Mouse (Mus musculus) embryonic facial prominence, embryonic 13.5 days (tissue): Measurements from ENCODE around the gene Kctd5. TPM values are rescaled to one million over a fixed set of nuclear protein-coding genes. Genes with fewer than 3 reads are reported as not detected.
"Not testable (repeated sequence)": the region's sequence is repeated elsewhere in the genome, so short reads cannot be mapped to it uniquely, and the experiment has no call there.

Experiments
- ATAC-seq: fragments of 200-750 bp; cut with Nextera tagmentation; 2 replicates; pipeline ENCODE4 v1.8.0; 2017; ENCODE audit warnings: low read depth; ENCODE audit not compliant: insufficient number of reproducible peaks, insufficient read depth, low FRiP score, low TSS enrichment
- H3K27ac ChIP-seq: fragments of 300-500 bp; sonication (generic); 2 replicates; pipeline ENCODE4 v1.5.1; 2015; ENCODE audit warnings: moderate library complexity, mild to moderate bottlenecking, inconsistent platforms
- H3K27me3 ChIP-seq: fragments of 300-500 bp; sonication (generic); 2 replicates; pipeline ENCODE4 v1.6.1; 2015; ENCODE audit warnings: mild to moderate bottlenecking, inconsistent platforms
- H3K36me3 ChIP-seq: fragments of 300-500 bp; sonication (generic); 2 replicates; pipeline ENCODE4 v1.6.1; 2015; ENCODE audit warnings: mild to moderate bottlenecking, inconsistent platforms
- H3K4me1 ChIP-seq: fragments of 300-500 bp; sonication (generic); 2 replicates; pipeline ENCODE4 v1.6.1; 2015; ENCODE audit warnings: inconsistent platforms
- H3K4me2 ChIP-seq: fragments of 300-500 bp; sonication (generic); 2 replicates; pipeline ENCODE4 v1.6.1; 2015; ENCODE audit warnings: moderate library complexity, mild to moderate bottlenecking, inconsistent platforms
- H3K4me3 ChIP-seq: fragments of 300-500 bp; sonication (generic); 2 replicates; pipeline ENCODE4 v1.5.1; 2015; ENCODE audit warnings: mild to moderate bottlenecking, inconsistent platforms
- H3K9ac ChIP-seq: fragments of 300-500 bp; sonication (generic); 2 replicates; pipeline ENCODE4 v1.6.1; 2015; ENCODE audit warnings: mild to moderate bottlenecking, inconsistent platforms
- H3K9me3 ChIP-seq: fragments of 300-500 bp; sonication (generic); 2 replicates; pipeline ENCODE4 v1.6.1; 2016; ENCODE audit warnings: inconsistent platforms
- WGBS: fragments of 180-500 bp; shearing (Covaris S2); methylation state at CpG from one replicate; pipeline ENCODE4 v1.1.7; 2015; ENCODE audit warnings: mixed read lengths; 5-methylcytosine and 5-hydroxymethylcytosine counted together
- polyA plus RNA-seq: library from polyadenylated mRNA; unstranded; fragments of >200 nt; fragmentation: Nextera tagmentation; extraction: Ambion mirVana; gene quantifications from 2 replicates; pipeline ENCODE4 v1.2.1, GENCODE M21; 2015

The Kctd5 gene
- polyA plus RNA-seq, result 69.1 and 78.9 TPM in 2 replicates

- peak within 1 kb of the TSS; percentile 79 for H3K4me2 ChIP-seq
- WGBS, result under 1% methylated on average over 61 of the region's 62 CpGs
- no peaks in the 10 kb centered on the region for H3K9me3 ChIP-seq
- H3K9ac ChIP-seq, result peak within 1 kb of the TSS; percentile 98
- H3K4me3 ChIP-seq, result peak within 1 kb of the TSS; percentile 95
- H3K27me3 ChIP-seq, result no peaks in the 10 kb centered on the region
- peak within 1 kb of the TSS; percentile 85 for H3K27ac ChIP-seq
- H3K4me1 ChIP-seq, result peaks cover 14% of the 10 kb centered on the region
- H3K36me3 ChIP-seq, result peaks cover 27% of the 10 kb centered on the region
- ATAC-seq, result peak; percentile 97
Measured at GRCm38 (mm10) chr17:24072919-24073696, at the start of gene Kctd5. Gene Kctd5, minus strand, starts transcription at chr17:24073485.

GRCm38 (mm10) chr17:24119446-24119845 lies 46.2 kb upstream of the Kctd5 start:
- Histone ChIP-seq H3K4me1 (peaks cover 20% of the 10 kb centered on the region), H3K27ac (no peak overlapping the region), H3K4me2 (no peak overlapping the region), H3K27me3 (no peaks in the 10 kb centered on the region), H3K4me3 (no peak overlapping the region), H3K9me3 (no peaks in the 10 kb centered on the region), H3K36me3 (no peaks in the 10 kb centered on the region; the same call in 1 of the 2 replicates), H3K9ac (no peak overlapping the region)
- no peak for ATAC-seq
- WGBS, result 71% methylated on average over 3 of the region's 3 CpGs

- no peak for ATAC-seq
- H3K4me1 ChIP-seq, result peaks cover 20% of the 10 kb centered on the region
- H3K9ac ChIP-seq, result no peak overlapping the region
- peaks cover 20% of the 10 kb centered on the region for H3K36me3 ChIP-seq
- no peaks in the 10 kb centered on the region for H3K27me3 ChIP-seq
- no peak overlapping the region for H3K4me2 ChIP-seq
- no peak overlapping the region for H3K4me3 ChIP-seq
- 89% methylated on average over 4 of the region's 4 CpGs for WGBS
- no peaks in the 10 kb centered on the region for H3K9me3 ChIP-seq
- H3K27ac ChIP-seq, result no peak overlapping the region
Measured at GRCm38 (mm10) chr17:24113031-24113430, 39.7 kb upstream of the Kctd5 start.

GRCm38 (mm10) chr17:24111256-24111655 lies 38.0 kb upstream of the Kctd5 start:
- Histone ChIP-seq H3K36me3 (peaks cover 31% of the 10 kb centered on the region), H3K9me3 (no peaks in the 10 kb centered on the region), H3K4me2 (no peak overlapping the region), H3K27ac (no peak overlapping the region), H3K27me3 (no peaks in the 10 kb centered on the region), H3K4me3 (no peak overlapping the region), H3K9ac (no peak overlapping the region), H3K4me1 (peaks cover 7% of the 10 kb centered on the region)
- WGBS, result 95% methylated on average over 1 of the region's 1 CpGs
- no peak for ATAC-seq

- Histone ChIP-seq H3K27me3 (no peaks in the 10 kb centered on the region), H3K4me2 (no peak overlapping the region), H3K27ac (no peak overlapping the region), H3K4me3 (no peak overlapping the region), H3K4me1 (no peaks in the 10 kb centered on the region), H3K9me3 (no peaks in the 10 kb centered on the region), H3K9ac (no peak overlapping the region), H3K36me3 (peaks cover 52% of the 10 kb centered on the region)
- 74% methylated on average over 1 of the region's 1 CpGs for WGBS
- no peak for ATAC-seq
Measured at GRCm38 (mm10) chr17:24108896-24109295, 35.6 kb upstream of the Kctd5 start.

GRCm38 (mm10) chr17:24105111-24105510 lies 31.8 kb upstream of the Kctd5 start:
- Histone ChIP-seq H3K27me3 (no peaks in the 10 kb centered on the region), H3K4me2 (no peak overlapping the region), H3K27ac (no peak overlapping the region), H3K9me3 (no peaks in the 10 kb centered on the region), H3K36me3 (peaks cover 75% of the 10 kb centered on the region), H3K9ac (no peak overlapping the region), H3K4me1 (no peaks in the 10 kb centered on the region), H3K4me3 (no peak overlapping the region)
- no peak for ATAC-seq
- 88% methylated on average over 2 of the region's 2 CpGs for WGBS

GRCm38 (mm10) chr17:24098354-24098753 lies 25.1 kb upstream of the Kctd5 start:
- ATAC-seq, result no peak
- H3K9me3 ChIP-seq, result no peaks in the 10 kb centered on the region
- H3K36me3 ChIP-seq, result peaks cover 71% of the 10 kb centered on the region
- H3K27me3 ChIP-seq, result no peaks in the 10 kb centered on the region
- WGBS, result 94% methylated on average over 4 of the region's 4 CpGs
- H3K4me1 ChIP-seq, result no peaks in the 10 kb centered on the region
- no peak overlapping the region for H3K4me2 ChIP-seq
- H3K9ac ChIP-seq, result no peak overlapping the region
- no peak overlapping the region for H3K27ac ChIP-seq
- no peak overlapping the region for H3K4me3 ChIP-seq

GRCm38 (mm10) chr17:24090575-24090974 lies 17.3 kb upstream of the Kctd5 start:
- Histone ChIP-seq H3K9me3 (no peaks in the 10 kb centered on the region), H3K4me3 (no peak overlapping the region), H3K9ac (no peak overlapping the region), H3K4me2 (no peak overlapping the region), H3K27me3 (no peaks in the 10 kb centered on the region), H3K27ac (no peak overlapping the region), H3K4me1 (no peaks in the 10 kb centered on the region), H3K36me3 (peaks cover 75% of the 10 kb centered on the region)
- 91% methylated on average over 1 of the region's 1 CpGs for WGBS
- ATAC-seq, result no peak

- H3K27me3 ChIP-seq, H3K4me1 ChIP-seq, H3K27ac ChIP-seq, ATAC-seq, H3K4me2 ChIP-seq, H3K4me3 ChIP-seq, H3K9ac ChIP-seq, H3K9me3 ChIP-seq: not testable (repeated sequence)
- WGBS, result 82% methylated on average over 4 of the region's 4 CpGs
- peaks cover 63% of the 10 kb centered on the region for H3K36me3 ChIP-seq
Measured at GRCm38 (mm10) chr17:24086399-24086798, 13.1 kb upstream of the Kctd5 start.

- ATAC-seq, result no peak
- Histone ChIP-seq H3K9ac (no peak overlapping the region), H3K4me3 (no peak overlapping the region), H3K27me3 (no peaks in the 10 kb centered on the region), H3K27ac (no peak overlapping the region), H3K9me3 (no peaks in the 10 kb centered on the region), H3K4me1 (no peaks in the 10 kb centered on the region), H3K4me2 (no peak overlapping the region), H3K36me3 (peaks cover 52% of the 10 kb centered on the region)
- WGBS, result 59% methylated on average over 1 of the region's 1 CpGs
Measured at GRCm38 (mm10) chr17:24084593-24084992, 11.3 kb upstream of the Kctd5 start.

- H3K4me2 ChIP-seq, result no peak overlapping the region
- peaks cover 39% of the 10 kb centered on the region for H3K36me3 ChIP-seq
- H3K4me1 ChIP-seq, result peaks cover 4% of the 10 kb centered on the region
- 82% methylated on average over 2 of the region's 2 CpGs for WGBS
- no peak overlapping the region for H3K4me3 ChIP-seq
- no peak for ATAC-seq
- no peaks in the 10 kb centered on the region for H3K27me3 ChIP-seq
- no peak overlapping the region for H3K27ac ChIP-seq
- H3K9me3 ChIP-seq, result no peaks in the 10 kb centered on the region
- H3K9ac ChIP-seq, result no peak overlapping the region
Measured at GRCm38 (mm10) chr17:24077101-24077500, 3.8 kb upstream of the Kctd5 start.

- H3K27me3 ChIP-seq, result no peaks in the 10 kb centered on the region
- no peak overlapping the region for H3K4me2 ChIP-seq
- H3K4me1 ChIP-seq, result peaks cover 14% of the 10 kb centered on the region
- no peaks in the 10 kb centered on the region for H3K9me3 ChIP-seq
- ATAC-seq, result no peak
- 91% methylated on average over 3 of the region's 3 CpGs for WGBS
- H3K4me3 ChIP-seq, result no peak overlapping the region
- H3K36me3 ChIP-seq, result peaks cover 24% of the 10 kb centered on the region
- H3K9ac ChIP-seq, result 0 out of 2 replicates have a peak overlapping the region, but pooled peaks have one; percentile 36
- no peak overlapping the region for H3K27ac ChIP-seq
Measured at GRCm38 (mm10) chr17:24069531-24069930, 3.8 kb downstream of the Kctd5 start.
